Mouse (Mus musculus) liver, embryonic 12.5 days (tissue): Measurements from ENCODE around the gene Efna2. TPM values are rescaled to one million over a fixed set of nuclear protein-coding genes. Genes with fewer than 3 reads are reported as not detected.

Source experiments
- ATAC-seq: fragments of 200-750 bp; cut with Nextera tagmentation; 2 replicates; pipeline ENCODE4 v1.8.0; 2017; ENCODE audit warnings: moderate number of reproducible peaks, mild to moderate bottlenecking, moderate library complexity
- H3K27ac ChIP-seq: fragments of 300-500 bp; sonication (generic); 2 replicates; pipeline ENCODE4 v1.5.1; 2016; ENCODE audit warnings: mild to moderate bottlenecking
- H3K27me3 ChIP-seq: fragments of 300-500 bp; sonication (generic); replicated peaks from 2 replicates; pipeline ENCODE4 v1.6.1; 2016; ENCODE audit warnings: mild to moderate bottlenecking, moderate library complexity
- H3K36me3 ChIP-seq: fragments of 300-500 bp; sonication (generic); 2 replicates; pipeline ENCODE4 v1.6.1; 2016; ENCODE audit warnings: mild to moderate bottlenecking, moderate library complexity
- H3K4me1 ChIP-seq: fragments of 300-500 bp; sonication (generic); 2 replicates; pipeline ENCODE4 v1.6.1; 2016
- H3K4me2 ChIP-seq: fragments of 300-500 bp; sonication (generic); 2 replicates; pipeline ENCODE4 v1.6.1; 2016; ENCODE audit warnings: mild to moderate bottlenecking, moderate library complexity
- H3K4me3 ChIP-seq: fragments of 300-500 bp; sonication (generic); 2 replicates; pipeline ENCODE4 v1.5.1; 2016; ENCODE audit warnings: mild to moderate bottlenecking, moderate library complexity
- H3K9ac ChIP-seq: fragments of 300-500 bp; sonication (generic); 2 replicates; pipeline ENCODE4 v1.6.1; 2016; ENCODE audit warnings: mild to moderate bottlenecking, moderate library complexity
- H3K9me3 ChIP-seq: fragments of 300-500 bp; sonication (generic); replicated peaks from 2 replicates; pipeline ENCODE4 v1.6.1; 2016; ENCODE audit warnings: mild to moderate bottlenecking, moderate library complexity
- WGBS: fragments of 180-500 bp; shearing (Covaris S2); methylation state at CpG from one replicate; pipeline ENCODE4 v1.1.7; 2016; ENCODE audit not compliant: insufficient replicate concordance; 5-methylcytosine and 5-hydroxymethylcytosine counted together
- polyA plus RNA-seq: library from polyadenylated mRNA; unstranded; fragments of >200 nt; fragmentation: Nextera tagmentation; extraction: Ambion mirVana; gene quantifications from 2 replicates; pipeline ENCODE4 v1.2.1, GENCODE M21; 2016

Gene Efna2
- polyA plus RNA-seq, 1 experiment from 2014 or later = 3.1 TPM

- Histone ChIP-seq H3K4me3 (peak overlapping the region; percentile 85), H3K9me3 (no peaks in the 10 kb centered on the region), H3K4me2 (peak overlapping the region; percentile 98), H3K27ac (peak overlapping the region; percentile 98), H3K36me3 (peaks cover 74% of the 10 kb centered on the region), H3K9ac (peak overlapping the region; percentile 91), H3K27me3 (no peaks in the 10 kb centered on the region), H3K4me1 (peaks cover 87% of the 10 kb centered on the region)
- no peak for ATAC-seq
- 5% methylated on average over 24 of the region's 26 CpGs for WGBS
Measured at GRCm38 (mm10) chr10:80151211-80152034, 27.9 kb upstream of the Efna2 start.

GRCm38 (mm10) chr10:80152071-80152872 is 27.0 kb upstream of the Efna2 start:
- H3K4me1 ChIP-seq = peaks cover 87% of the 10 kb centered on the region
- H3K9me3 ChIP-seq = no peaks in the 10 kb centered on the region
- no peak for ATAC-seq
- H3K27ac ChIP-seq = peak overlapping the region; percentile 98
- peaks cover 76% of the 10 kb centered on the region for H3K36me3 ChIP-seq
- no peaks in the 10 kb centered on the region for H3K27me3 ChIP-seq
- H3K9ac ChIP-seq = peak overlapping the region; percentile 91
- peak overlapping the region; percentile 98 for H3K4me2 ChIP-seq
- 35% methylated on average over 15 of the region's 15 CpGs for WGBS
- peak overlapping the region; percentile 85 for H3K4me3 ChIP-seq

- Histone ChIP-seq H3K4me1 (peaks cover 87% of the 10 kb centered on the region), H3K27me3 (no peaks in the 10 kb centered on the region), H3K27ac (peak overlapping the region; percentile 98), H3K4me2 (peak overlapping the region; percentile 98), H3K36me3 (peaks cover 80% of the 10 kb centered on the region), H3K4me3 (peak overlapping the region; percentile 85), H3K9ac (peak overlapping the region; percentile 91), H3K9me3 (no peaks in the 10 kb centered on the region)
- WGBS = 52% methylated on average over 3 of the region's 3 CpGs
- no peak for ATAC-seq
Measured at GRCm38 (mm10) chr10:80152873-80153260, 26.4 kb upstream of the Efna2 start.

GRCm38 (mm10) chr10:80153713-80154112 is 25.6 kb upstream of the Efna2 start:
- Histone ChIP-seq H3K36me3 (peaks cover 80% of the 10 kb centered on the region), H3K27me3 (no peaks in the 10 kb centered on the region), H3K4me1 (peaks cover 91% of the 10 kb centered on the region), H3K4me3 (no peak overlapping the region), H3K9me3 (no peaks in the 10 kb centered on the region), H3K9ac (no peak overlapping the region), H3K4me2 (peak overlapping the region; percentile 98), H3K27ac (peak overlapping the region; percentile 98)
- no peak for ATAC-seq
- WGBS = 82% methylated on average over 19 of the region's 19 CpGs

DNA sequence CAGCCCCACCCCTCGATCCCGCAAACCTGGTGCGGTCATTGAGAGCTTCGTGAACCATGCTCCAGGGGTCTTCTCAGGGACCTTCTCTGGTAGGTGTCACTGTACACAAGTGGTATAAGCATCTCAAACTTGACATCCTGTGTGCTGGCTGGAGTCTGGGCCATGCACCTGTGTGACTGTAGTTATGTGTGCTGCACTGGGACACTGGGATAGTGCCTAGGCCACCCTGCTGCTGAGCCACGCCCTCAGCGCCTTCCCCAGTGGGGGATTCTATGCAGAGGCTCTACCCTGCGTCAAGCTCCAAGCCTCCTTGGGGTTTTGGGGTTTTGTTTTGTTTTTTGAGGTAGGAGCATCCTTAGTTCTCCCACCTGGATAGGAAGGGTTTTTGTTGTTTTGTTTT is 24.9 kb upstream of the Efna2 start:
- Histone ChIP-seq H3K9ac (no peak overlapping the region), H3K4me3 (no peak overlapping the region), H3K27ac (peak overlapping the region; percentile 98; the same call in 1 of the 2 replicates), H3K4me2 (0 out of 2 replicates have a peak overlapping the region, but pooled peaks have one; percentile 98), H3K36me3 (peaks cover 80% of the 10 kb centered on the region), H3K27me3 (no peaks in the 10 kb centered on the region), H3K4me1 (peaks cover 98% of the 10 kb centered on the region), H3K9me3 (no peaks in the 10 kb centered on the region)
- no peak for ATAC-seq
- 84% methylated on average over 7 of the region's 7 CpGs for WGBS

- ATAC-seq = no peak
- 0 out of 2 replicates have a peak overlapping the region, but pooled peaks have one; percentile 19 for H3K9ac ChIP-seq
- peak overlapping the region; percentile 98 for H3K27ac ChIP-seq
- peaks cover 74% of the 10 kb centered on the region for H3K36me3 ChIP-seq
- no peaks in the 10 kb centered on the region for H3K27me3 ChIP-seq
- no peak overlapping the region for H3K4me2 ChIP-seq
- H3K9me3 ChIP-seq = no peaks in the 10 kb centered on the region
- H3K4me3 ChIP-seq = no peak overlapping the region
- WGBS = 94% methylated on average over 1 of the region's 1 CpGs
- peaks cover 97% of the 10 kb centered on the region for H3K4me1 ChIP-seq
Measured at GRCm38 (mm10) chr10:80155277-80155676, 24.0 kb upstream of the Efna2 start.

- no peak overlapping the region for H3K4me3 ChIP-seq
- H3K27ac ChIP-seq = peak overlapping the region; percentile 98
- no peak for ATAC-seq
- no peak overlapping the region for H3K9ac ChIP-seq
- peaks cover 97% of the 10 kb centered on the region for H3K4me1 ChIP-seq
- H3K36me3 ChIP-seq = peaks cover 65% of the 10 kb centered on the region
- H3K4me2 ChIP-seq = no peak overlapping the region
- 78% methylated on average over 29 of the region's 29 CpGs for WGBS
- no peaks in the 10 kb centered on the region for H3K27me3 ChIP-seq
- no peaks in the 10 kb centered on the region for H3K9me3 ChIP-seq
Measured at GRCm38 (mm10) chr10:80156002-80156751, 23.1 kb upstream of the Efna2 start.

DNA sequence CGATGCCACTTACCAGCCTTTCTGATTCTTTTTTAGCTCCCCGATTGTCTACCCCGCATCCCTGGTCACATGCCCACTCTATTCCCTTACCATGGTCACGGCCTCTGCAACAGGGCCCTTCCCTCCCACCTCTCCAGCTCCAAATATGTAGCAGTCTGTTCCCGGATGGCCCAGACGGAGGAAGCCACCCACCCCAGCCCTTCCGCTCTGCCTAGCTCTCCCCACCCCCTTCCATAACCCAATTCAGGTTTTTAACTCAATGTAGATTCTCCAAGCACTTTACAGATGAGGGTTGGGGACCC is 22.6 kb upstream of the Efna2 start:
- whole genome bisulfite sequencing = 81% methylated on average over 7 of the region's 7 CpGs
- H3K4me3 ChIP-seq = no peak overlapping the region
- H3K36me3 ChIP-seq = peaks cover 60% of the 10 kb centered on the region
- H3K27me3 ChIP-seq = no peaks in the 10 kb centered on the region
- H3K9me3 ChIP-seq = no peaks in the 10 kb centered on the region
- peak overlapping the region; percentile 98 for H3K27ac ChIP-seq
- no peak overlapping the region for H3K4me2 ChIP-seq
- peaks cover 97% of the 10 kb centered on the region for H3K4me1 ChIP-seq
- H3K9ac ChIP-seq = no peak overlapping the region
- ATAC-seq = no peak

DNA sequence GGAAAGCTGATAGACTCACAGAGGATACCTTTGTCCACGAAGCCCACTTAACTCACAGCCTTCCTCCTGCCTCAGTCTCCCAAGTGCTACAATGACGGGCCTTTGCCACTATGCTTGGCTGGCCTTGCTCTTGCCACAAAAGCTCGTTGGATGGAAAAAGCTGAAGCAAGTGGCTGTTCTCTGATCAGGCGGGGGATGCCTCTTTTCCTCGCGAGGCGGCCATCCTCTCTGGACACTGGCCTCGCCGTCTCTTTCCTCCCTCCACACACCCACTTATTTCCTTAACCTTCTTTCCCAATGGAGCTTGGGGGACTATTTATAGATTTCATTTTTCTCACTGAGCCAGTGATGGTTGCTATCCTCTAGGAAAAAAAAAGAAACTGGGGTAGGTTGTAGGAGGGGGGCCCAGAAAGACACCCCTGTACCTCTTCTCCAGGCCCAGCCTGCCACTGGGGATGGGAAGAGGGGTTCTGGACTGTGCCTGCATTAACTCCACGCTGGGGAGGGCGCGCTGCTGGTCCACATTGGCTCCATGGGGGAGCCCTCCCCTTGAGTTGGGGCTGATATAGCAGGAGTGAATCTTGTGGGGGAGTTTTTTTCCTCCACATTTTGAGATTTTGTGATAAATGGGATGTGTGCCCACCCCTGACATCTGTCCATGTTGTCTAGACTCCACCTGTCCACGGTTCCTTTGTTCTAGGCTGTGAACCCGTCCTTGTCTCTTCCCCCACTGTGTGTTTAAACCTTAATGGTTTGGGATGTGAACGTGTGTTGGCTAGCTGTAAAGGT is 21.9 kb upstream of the Efna2 start:
- no peak overlapping the region for H3K4me3 ChIP-seq
- H3K9ac ChIP-seq = no peak overlapping the region
- 0 out of 2 replicates have a peak overlapping the region, but pooled peaks have one; percentile 96 for H3K4me2 ChIP-seq
- no peak for ATAC-seq
- H3K27me3 ChIP-seq = no peaks in the 10 kb centered on the region
- peaks cover 53% of the 10 kb centered on the region for H3K36me3 ChIP-seq
- WGBS = 67% methylated on average over 15 of the region's 15 CpGs
- H3K4me1 ChIP-seq = peaks cover 97% of the 10 kb centered on the region
- peak overlapping the region; percentile 98 for H3K27ac ChIP-seq
- no peaks in the 10 kb centered on the region for H3K9me3 ChIP-seq

DNA sequence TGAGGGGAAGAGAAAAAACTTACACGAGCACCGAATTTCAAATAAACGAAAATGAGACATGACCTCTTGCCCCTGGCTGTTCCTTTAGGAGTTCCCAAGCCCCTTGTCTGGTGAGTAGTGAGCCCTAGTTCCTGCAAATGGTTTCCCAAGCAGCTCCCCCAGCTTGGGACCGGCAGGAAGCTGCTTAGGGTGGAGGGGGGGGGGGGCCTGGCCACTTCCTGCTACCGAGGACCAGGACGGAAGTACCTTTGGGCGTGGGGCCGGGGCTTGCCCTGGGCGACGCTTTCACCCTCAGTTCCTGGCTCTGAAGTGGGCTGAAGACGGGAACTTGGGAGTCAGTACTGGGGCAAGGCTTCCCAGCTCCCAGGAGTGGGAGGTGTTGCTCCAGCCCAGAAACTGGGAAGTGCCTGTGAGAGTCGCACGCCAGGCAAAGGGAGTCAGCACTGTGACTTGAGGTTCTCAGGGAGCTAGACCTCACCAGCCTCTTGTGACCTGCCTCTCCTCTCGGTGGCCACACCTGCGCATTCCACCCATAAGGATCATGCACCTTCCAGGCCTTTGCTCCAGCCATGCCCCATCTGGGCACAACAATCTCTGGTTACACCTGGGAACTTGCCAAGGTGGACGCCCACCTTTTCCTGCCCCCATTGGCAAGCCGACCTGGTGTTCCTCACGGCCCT is 20.8 kb upstream of the Efna2 start:
- H3K27me3 ChIP-seq = no peaks in the 10 kb centered on the region
- H3K4me3 ChIP-seq = peak overlapping the region; percentile 59
- H3K36me3 ChIP-seq = peaks cover 42% of the 10 kb centered on the region
- ATAC-seq = no peak
- peak overlapping the region; percentile 86 for H3K27ac ChIP-seq
- 10% methylated on average over 18 of the region's 18 CpGs for WGBS
- H3K9ac ChIP-seq = peak overlapping the region; percentile 41
- no peaks in the 10 kb centered on the region for H3K9me3 ChIP-seq
- peaks cover 96% of the 10 kb centered on the region for H3K4me1 ChIP-seq
- peak overlapping the region; percentile 96 for H3K4me2 ChIP-seq
